Mouse (Mus musculus): ENCODE data around the gene Lrrc51. TPM values are rescaled to one million over a fixed set of nuclear protein-coding genes. Genes with fewer than 3 reads are reported as not detected.
A peak's percentile ranks its signal among the peaks of the same experiment; 100 is the strongest.

The Lrrc51 gene
- polyA plus RNA-seq, 1 experiment: 3.4 TPM

GRCm38 (mm10) chr7:101939758-101940157 lies 6.1 kb upstream of the Lrrc51 start:
- Histone ChIP-seq H3K27ac (ENCODE audit: insufficient read depth, low read depth, low read length) (peak overlapping the region; percentile 55), H3K4me1 (ENCODE audit: control insufficient read depth, insufficient read depth, insufficient read length, low read length) (peaks cover 5% of the 10 kb centered on the region; the same call in 1 of the 2 replicates), H3K4me3 (ENCODE audit: low read depth, low read length) (no peak overlapping the region), H3K27me3 (ENCODE audit: control insufficient read depth, insufficient read depth, low read length) (no peaks in the 10 kb centered on the region), H3K36me3 (ENCODE audit: control insufficient read depth, insufficient read depth, low read length) (no peaks in the 10 kb centered on the region; the same call in 1 of the 2 replicates)
- 43% methylated on average over 4 of the region's 4 CpGs for WGBS
- TF ChIP-seq POLR2A (IDR thresholded peaks at IDR 0.05; ENCODE audit: low read depth, low read length): no peak
- no peak for TF ChIP-seq CTCF (IDR thresholded peaks at IDR 0.05; ENCODE audit: extremely low read depth, insufficient read length, insufficient replicate concordance, low read depth, low read length)

GRCm38 (mm10) chr7:101938348-101938747 lies 4.7 kb upstream of the Lrrc51 start:
- WGBS: 66% methylated on average over 2 of the region's 2 CpGs
- TF ChIP-seq POLR2A (IDR thresholded peaks at IDR 0.05; ENCODE audit: low read depth, low read length) (no peak), CTCF (IDR thresholded peaks at IDR 0.05; ENCODE audit: extremely low read depth, insufficient read length, insufficient replicate concordance, low read depth, low read length) (no peak)
- no peak overlapping the region for H3K4me3 ChIP-seq (ENCODE audit: low read depth, low read length)

DNA sequence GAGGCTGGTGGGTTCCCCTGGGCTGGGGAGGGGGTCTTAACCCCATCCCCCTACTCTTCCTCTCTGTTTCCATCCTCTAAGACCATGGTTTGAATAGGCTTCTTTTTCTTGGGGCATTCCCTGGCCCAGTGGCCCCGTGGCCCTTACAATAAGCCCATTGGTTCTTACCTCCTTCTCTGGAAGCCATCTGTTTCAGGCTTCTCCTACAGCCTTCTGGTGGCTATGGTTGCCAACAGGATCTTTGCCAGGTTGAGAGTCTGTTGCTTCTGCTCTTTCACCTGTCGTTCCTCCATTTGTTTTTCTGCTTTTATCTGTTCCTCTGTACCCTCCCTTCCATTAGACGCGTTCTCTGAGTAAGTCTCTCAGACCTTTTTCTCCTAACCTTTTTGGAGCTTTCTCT lies 3.9 kb upstream of the Lrrc51 start:
- H3K27ac ChIP-seq (ENCODE audit: insufficient read depth, low read depth, low read length): no peak overlapping the region
- WGBS: 70% methylated on average over 4 of the region's 4 CpGs
- TF ChIP-seq POLR2A (IDR thresholded peaks at IDR 0.05; ENCODE audit: low read depth, low read length) (no peak), CTCF (IDR thresholded peaks at IDR 0.05; ENCODE audit: extremely low read depth, insufficient read length, insufficient replicate concordance, low read depth, low read length) (no peak)
- H3K27me3 ChIP-seq (ENCODE audit: control insufficient read depth, insufficient read depth, low read length): no peaks in the 10 kb centered on the region
- H3K4me3 ChIP-seq (ENCODE audit: low read depth, low read length): no peak overlapping the region
- peaks cover 5% of the 10 kb centered on the region; the same call in 1 of the 2 replicates for H3K4me1 ChIP-seq (ENCODE audit: control insufficient read depth, insufficient read depth, insufficient read length, low read length)
- H3K36me3 ChIP-seq (ENCODE audit: control insufficient read depth, insufficient read depth, low read length): no peaks in the 10 kb centered on the region; the same call in 1 of the 2 replicates

More at GRCm38 (mm10) chr7:101938348-101938747, 4.7 kb upstream of the Lrrc51 start:
- H3K4me1 ChIP-seq (ENCODE audit: control insufficient read depth, insufficient read depth, insufficient read length, low read length): peaks cover 5% of the 10 kb centered on the region; the same call in 1 of the 2 replicates
- H3K36me3 ChIP-seq (ENCODE audit: control insufficient read depth, insufficient read depth, low read length): no peaks in the 10 kb centered on the region; the same call in 1 of the 2 replicates
- H3K27ac ChIP-seq (ENCODE audit: insufficient read depth, low read depth, low read length): no peak overlapping the region
- no peaks in the 10 kb centered on the region for H3K27me3 ChIP-seq (ENCODE audit: control insufficient read depth, insufficient read depth, low read length)

GRCm38 (mm10) chr7:101936996-101937395 lies 3.3 kb upstream of the Lrrc51 start:
- 94% methylated on average over 4 of the region's 4 CpGs for WGBS
- H3K4me1 ChIP-seq (ENCODE audit: control insufficient read depth, insufficient read depth, insufficient read length, low read length): peaks cover 5% of the 10 kb centered on the region; the same call in 1 of the 2 replicates
- no peak overlapping the region for H3K27ac ChIP-seq (ENCODE audit: insufficient read depth, low read depth, low read length)
- no peaks in the 10 kb centered on the region; the same call in 1 of the 2 replicates for H3K36me3 ChIP-seq (ENCODE audit: control insufficient read depth, insufficient read depth, low read length)
- no peak overlapping the region for H3K4me3 ChIP-seq (ENCODE audit: low read depth, low read length)
- no peaks in the 10 kb centered on the region for H3K27me3 ChIP-seq (ENCODE audit: control insufficient read depth, insufficient read depth, low read length)
- TF ChIP-seq POLR2A (IDR thresholded peaks at IDR 0.05; ENCODE audit: low read depth, low read length): no peak
- no peak for TF ChIP-seq CTCF (IDR thresholded peaks at IDR 0.05; ENCODE audit: extremely low read depth, insufficient read length, insufficient replicate concordance, low read depth, low read length)

DNA sequence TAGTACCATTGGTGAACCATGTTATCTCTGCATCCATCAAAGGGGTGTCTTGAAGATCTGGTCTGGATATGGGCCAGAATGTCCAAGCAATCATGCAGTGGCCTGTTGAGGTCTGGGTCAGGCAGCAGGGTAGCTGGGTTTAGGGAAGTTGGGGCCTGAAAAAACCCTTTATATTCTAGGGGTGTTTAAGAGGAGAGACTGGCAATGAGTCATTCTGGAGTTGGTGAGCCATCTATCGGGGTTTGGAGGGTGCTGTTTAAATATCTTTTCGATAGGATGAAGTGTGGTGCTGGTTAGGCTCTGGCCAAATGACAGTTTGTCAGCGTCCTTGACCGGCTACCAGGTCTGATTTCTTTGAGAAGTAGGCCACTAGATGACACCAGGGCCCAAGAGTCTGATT lies 2.3 kb upstream of the Lrrc51 start:
- WGBS: 85% methylated on average over 4 of the region's 4 CpGs
- TF ChIP-seq CTCF (IDR thresholded peaks at IDR 0.05; ENCODE audit: extremely low read depth, insufficient read length, insufficient replicate concordance, low read depth, low read length) (no peak), POLR2A (IDR thresholded peaks at IDR 0.05; ENCODE audit: low read depth, low read length) (no peak)
- Histone ChIP-seq H3K4me1 (ENCODE audit: control insufficient read depth, insufficient read depth, insufficient read length, low read length) (peaks cover 5% of the 10 kb centered on the region; the same call in 1 of the 2 replicates), H3K36me3 (ENCODE audit: control insufficient read depth, insufficient read depth, low read length) (no peaks in the 10 kb centered on the region; the same call in 1 of the 2 replicates), H3K27me3 (ENCODE audit: control insufficient read depth, insufficient read depth, low read length) (no peaks in the 10 kb centered on the region), H3K4me3 (ENCODE audit: low read depth, low read length) (no peak overlapping the region), H3K27ac (ENCODE audit: insufficient read depth, low read depth, low read length) (no peak overlapping the region)

- no peaks in the 10 kb centered on the region for H3K27me3 ChIP-seq (ENCODE audit: control insufficient read depth, insufficient read depth, low read length)
- TF ChIP-seq CTCF (IDR thresholded peaks at IDR 0.05; ENCODE audit: extremely low read depth, insufficient read length, insufficient replicate concordance, low read depth, low read length): no peak
- TF ChIP-seq POLR2A (IDR thresholded peaks at IDR 0.05; ENCODE audit: low read depth, low read length): no peak
- H3K36me3 ChIP-seq (ENCODE audit: control insufficient read depth, insufficient read depth, low read length): no peaks in the 10 kb centered on the region
- no peaks in the 10 kb centered on the region; the same call in 1 of the 2 replicates for H3K4me1 ChIP-seq (ENCODE audit: control insufficient read depth, insufficient read depth, insufficient read length, low read length)
- H3K4me3 ChIP-seq (ENCODE audit: low read depth, low read length): peak overlapping the region; percentile 69
- 2% methylated on average over 15 of the region's 15 CpGs for WGBS
- H3K27ac ChIP-seq (ENCODE audit: insufficient read depth, low read depth, low read length): peak overlapping the region; percentile 57
These were observed 395 bp downstream of the Lrrc51 start for GRCm38 (mm10) chr7:101933300-101933699.

DNA sequence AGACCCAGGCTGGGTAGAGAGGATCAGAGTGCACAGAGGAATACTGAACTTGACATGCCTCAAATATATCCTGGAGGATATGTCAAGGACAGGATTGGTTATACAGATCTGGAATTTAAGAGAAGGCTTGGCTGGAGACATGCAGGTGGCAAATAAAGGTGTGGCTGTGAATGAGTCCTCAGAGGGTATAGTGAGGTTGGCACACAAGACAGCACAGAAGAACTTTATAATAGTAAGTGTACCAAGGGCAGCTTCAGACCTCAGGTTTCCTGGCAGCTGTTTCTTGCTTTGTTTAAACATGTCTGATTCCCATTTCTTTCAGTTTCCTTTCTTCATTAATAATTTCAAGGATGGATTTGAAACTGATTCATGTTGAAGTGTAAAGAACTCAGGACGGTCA lies 1.1 kb downstream of the Lrrc51 start:
- Histone ChIP-seq H3K36me3 (ENCODE audit: control insufficient read depth, insufficient read depth, low read length) (no peaks in the 10 kb centered on the region), H3K4me1 (ENCODE audit: control insufficient read depth, insufficient read depth, insufficient read length, low read length) (no peaks in the 10 kb centered on the region; the same call in 1 of the 2 replicates), H3K27me3 (ENCODE audit: control insufficient read depth, insufficient read depth, low read length) (no peaks in the 10 kb centered on the region), H3K4me3 (ENCODE audit: low read depth, low read length) (no peak overlapping the region), H3K27ac (ENCODE audit: insufficient read depth, low read depth, low read length) (peak overlapping the region; percentile 23; the same call in 1 of the 2 replicates)
- WGBS: 34% methylated on average over 1 of the region's 1 CpGs
- TF ChIP-seq POLR2A (IDR thresholded peaks at IDR 0.05; ENCODE audit: low read depth, low read length) (no peak), CTCF (IDR thresholded peaks at IDR 0.05; ENCODE audit: extremely low read depth, insufficient read length, insufficient replicate concordance, low read depth, low read length) (no peak)
